Mouse (Mus musculus) mouse embryonic stem cell (cell line): ENCODE data around the gene Fgfr3.

Experiments used
- in situ Hi-C, 2 experiments: fragments of 300-500 bp; cut with MboI; formaldehyde crosslinking; loops; 1 replicate in 1 of 2; 3 replicates in 1 of 2; pipeline ENCODE4 v1.14.3; 2019 to 2020; ENCODE audit warnings: low sequenced_read_pairs in 2 of 2, low pct_unique_long_range_greater_than_20kb in 1 of 2, mixed read lengths in 1 of 2; ENCODE audit not compliant: unreplicated experiment in 1 of 2

Fgfr3 gene

DNA sequence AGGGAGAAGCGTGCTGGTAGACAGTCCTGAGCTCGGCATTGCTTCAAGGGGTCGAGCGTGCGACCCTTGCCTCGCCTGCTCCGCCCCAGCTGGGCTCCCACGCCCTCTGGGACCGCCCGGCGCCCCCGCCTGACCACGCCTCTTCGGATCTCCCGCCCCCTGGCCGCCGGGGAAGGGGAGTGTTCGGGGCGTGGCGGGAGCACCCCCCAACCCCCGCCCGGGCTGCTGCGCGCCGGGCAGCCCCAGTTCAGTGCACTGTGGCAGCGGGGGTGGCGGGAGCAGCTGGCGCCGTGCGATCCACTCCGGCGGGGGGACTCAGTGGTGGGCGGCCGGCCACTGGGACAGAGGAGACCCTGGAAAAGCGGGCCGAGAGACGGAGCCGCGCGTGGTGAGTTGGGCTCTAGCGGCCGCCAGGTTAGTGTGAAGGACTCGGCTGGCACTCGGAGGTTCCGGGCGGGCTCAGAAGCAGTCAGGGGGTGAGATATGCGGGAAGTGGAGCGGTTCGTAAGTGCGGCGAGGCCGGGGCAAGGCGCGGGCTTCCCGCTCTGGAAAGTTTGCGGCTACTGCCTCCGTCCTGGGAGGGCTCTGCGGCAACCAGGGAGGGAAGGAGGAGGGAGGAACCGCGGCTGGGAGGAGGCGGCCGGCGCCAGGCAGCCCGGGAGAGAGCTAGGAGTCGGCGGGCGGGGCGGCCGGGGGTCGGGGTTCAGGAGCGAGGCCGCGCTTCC lies at the start of gene Fgfr3:
Gene Fgfr3 (plus strand): TSS at position 134 of the 725 bp plus-strand sequence.
- in situ Hi-C loops, result loop anchor here in 1 of 2 experiments (25.0 kb wide), 1 partner anchor 1666 kb away; the partner anchor contains the start of gene Hmx1

- in situ Hi-C loops, result no loop called here
Observed at GRCm38 (mm10) chr5:33674439-33674838, 47.0 kb upstream of the Fgfr3 start.

GRCm38 (mm10) chr5:33675964-33676363 lies 45.5 kb upstream of the Fgfr3 start:
- in situ Hi-C loops, result loop anchor here in 1 of 2 experiments (5.0 kb wide), 1 partner anchor 66 kb away; no protein-coding TSS in a partner anchor

DNA sequence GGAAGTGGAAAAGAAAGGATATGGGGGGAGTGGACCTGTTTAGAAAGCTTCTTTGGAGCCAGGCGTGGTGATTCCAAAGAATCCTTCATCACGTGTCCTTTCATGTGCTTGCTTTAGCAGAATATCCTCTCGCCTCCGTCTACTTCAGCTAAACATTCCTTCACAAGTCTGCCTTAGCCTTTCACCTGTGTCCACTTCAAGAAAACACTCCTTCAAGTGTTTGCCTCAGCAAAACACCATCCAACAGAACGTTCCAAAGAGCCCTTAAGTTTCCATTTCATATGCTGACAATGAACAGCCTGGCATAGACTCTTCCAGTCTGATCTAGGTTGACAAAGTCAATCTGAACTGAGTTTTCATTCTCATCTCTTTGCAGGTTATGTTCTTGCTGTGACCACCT lies 43.2 kb upstream of the Fgfr3 start:
- in situ Hi-C loops, result loop anchor here in 1 of 2 experiments (5.0 kb wide), 1 partner anchor 64 kb away; no protein-coding TSS in a partner anchor

GRCm38 (mm10) chr5:33681044-33681443 lies 40.4 kb upstream of the Fgfr3 start:
- in situ Hi-C loops, result no loop called here

- in situ Hi-C loops, result no loop called here
Observed at GRCm38 (mm10) chr5:33681611-33682388, 39.7 kb upstream of the Fgfr3 start.

GRCm38 (mm10) chr5:33682963-33683362 lies 38.5 kb upstream of the Fgfr3 start:
- in situ Hi-C loops, result no loop called here

- in situ Hi-C loops, result no loop called here
Observed at GRCm38 (mm10) chr5:33683897-33684652, 37.4 kb upstream of the Fgfr3 start.

DNA sequence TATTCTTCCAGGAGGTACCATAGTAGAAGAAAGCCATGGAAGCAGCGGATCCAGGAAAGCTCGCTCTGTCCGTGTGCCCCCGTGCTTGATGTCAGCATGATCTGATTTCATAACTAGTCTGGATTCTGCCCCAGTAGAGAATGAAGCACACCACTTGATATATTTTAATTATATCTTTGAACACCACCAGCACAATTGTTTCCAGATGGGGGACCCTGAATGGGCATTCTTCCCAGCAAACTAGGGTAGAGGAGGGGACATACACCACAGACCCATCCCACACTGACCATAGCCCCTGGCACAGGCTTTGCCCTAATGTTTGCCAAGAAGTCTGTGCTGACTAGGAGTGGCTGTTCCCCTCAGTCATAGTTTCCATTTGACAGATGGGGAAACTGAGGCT lies 36.5 kb upstream of the Fgfr3 start:
- in situ Hi-C loops, result no loop called here

DNA sequence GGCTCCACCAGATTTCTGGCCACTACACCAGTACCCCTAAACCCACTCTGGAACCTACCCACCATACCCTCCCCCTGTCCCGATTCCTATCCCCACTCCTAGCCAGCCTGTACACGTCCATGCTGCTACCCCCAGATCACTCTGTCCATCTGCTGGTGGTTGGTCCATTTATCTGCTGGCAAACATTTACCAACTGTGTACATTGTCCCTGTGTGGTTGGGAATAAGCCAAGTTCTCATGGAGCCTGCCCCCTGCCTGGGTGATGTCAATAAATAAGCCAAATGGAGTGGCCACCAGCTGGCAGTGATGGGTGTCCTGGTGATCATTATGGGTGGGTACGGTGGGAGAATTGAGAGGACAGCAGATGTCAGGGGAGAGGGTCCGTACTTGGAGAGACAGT lies 34.3 kb upstream of the Fgfr3 start:
- in situ Hi-C loops, result no loop called here

DNA sequence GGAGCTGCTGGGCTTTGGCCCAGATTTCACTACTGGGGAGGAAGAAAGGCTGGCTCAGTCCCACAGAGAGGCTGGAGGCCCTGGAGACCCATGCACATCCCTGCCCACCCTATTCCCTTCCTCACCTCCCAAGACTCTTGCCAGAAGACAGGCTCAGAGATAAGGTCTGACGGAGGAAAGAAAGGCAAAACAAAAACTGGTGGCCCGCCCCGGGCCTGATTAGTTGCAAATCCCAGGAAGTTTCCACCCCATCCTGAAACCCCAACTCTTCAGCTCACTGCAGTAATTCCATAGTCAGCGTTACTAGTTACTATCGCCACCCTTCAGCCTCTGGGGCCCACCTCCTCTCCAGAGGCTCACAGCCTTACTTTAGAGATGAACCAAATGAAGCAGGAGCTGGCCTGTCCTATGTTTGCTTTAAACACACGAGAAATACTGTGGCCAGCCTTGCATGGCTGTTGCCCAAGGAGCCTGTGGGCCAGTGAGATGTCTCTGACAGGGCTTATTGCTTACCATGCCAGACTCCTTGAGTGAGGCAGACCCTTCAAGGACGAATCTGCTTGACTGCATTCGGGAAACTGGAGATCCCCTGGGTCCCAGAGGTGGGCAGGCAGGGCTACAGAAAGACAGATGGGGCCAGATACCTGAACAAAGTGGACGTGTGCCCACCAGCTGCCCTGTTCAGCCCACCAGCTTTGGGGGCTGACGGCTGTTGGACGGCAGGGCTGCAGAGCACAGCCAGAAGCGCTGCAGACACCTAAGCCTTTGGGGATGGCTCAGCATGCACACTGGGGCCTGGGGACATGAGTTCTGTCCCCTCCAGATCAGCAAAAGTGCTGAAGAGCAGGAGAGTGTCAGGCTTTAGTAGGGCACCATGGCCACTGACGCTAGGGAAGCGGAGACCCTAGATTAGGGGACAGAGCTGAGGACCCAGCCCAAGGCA lies 32.9 kb upstream of the Fgfr3 start:
- in situ Hi-C loops, result no loop called here

GRCm38 (mm10) chr5:33689221-33689844 lies 32.1 kb upstream of the Fgfr3 start:
- in situ Hi-C loops, result no loop called here

DNA sequence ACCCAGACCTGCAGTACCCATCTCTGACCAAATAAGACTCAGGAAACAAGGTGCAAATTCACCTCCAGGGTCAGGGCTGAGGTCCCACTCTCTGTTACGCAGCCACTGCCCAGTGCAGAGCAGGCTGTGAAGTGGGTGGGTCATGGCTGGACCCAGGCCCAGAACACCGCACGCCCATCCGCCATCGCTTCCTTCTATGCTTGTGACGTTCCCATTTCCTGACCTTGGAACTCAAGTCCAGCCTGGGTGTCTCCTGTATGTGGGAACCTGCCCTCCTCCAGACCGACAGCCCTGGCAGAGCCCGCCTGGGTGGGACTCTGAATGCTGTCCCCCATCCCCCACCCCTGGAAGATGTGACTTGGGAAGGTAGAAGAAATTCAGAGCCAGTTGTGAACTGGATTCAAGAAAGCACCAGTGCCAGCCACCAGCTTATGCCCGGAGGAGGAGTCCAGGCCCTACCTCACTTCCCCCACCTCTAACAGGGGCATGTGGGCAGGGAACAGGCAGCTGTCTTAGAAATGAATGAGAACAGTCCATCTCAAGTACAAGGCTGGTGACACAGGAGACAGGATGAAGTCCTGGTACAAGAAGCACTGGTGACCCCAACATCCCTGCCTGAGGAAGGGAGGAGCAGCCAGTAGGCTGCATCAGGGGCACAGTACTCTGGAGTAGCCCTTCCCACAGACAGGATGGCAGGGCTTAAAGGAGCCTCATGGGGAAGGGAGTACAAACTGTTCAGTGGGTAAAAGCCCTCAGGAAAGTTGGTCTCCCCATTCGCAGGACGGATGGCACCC lies 31.4 kb upstream of the Fgfr3 start:
- in situ Hi-C loops, result no loop called here

- in situ Hi-C loops, result no loop called here
Observed at GRCm38 (mm10) chr5:33692393-33692792, 29.1 kb upstream of the Fgfr3 start.

DNA sequence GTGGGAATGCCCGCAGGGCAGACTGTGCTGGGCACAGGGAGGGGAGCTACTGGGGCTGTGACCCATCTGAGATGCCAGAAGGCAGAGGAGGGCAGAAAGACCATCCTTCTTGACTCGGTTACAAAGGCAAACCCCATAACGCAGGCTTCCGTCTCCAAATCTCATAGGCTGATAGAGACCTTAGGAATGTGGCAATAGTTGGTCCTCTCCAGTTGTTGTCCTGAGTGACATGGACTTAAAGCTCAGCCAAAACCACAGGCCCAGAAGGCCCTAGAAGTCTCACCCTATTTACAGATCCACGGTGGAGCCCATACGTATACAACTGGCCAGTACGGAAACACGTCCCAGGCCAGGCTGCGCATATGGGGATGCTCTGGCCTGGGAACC lies 27.0 kb upstream of the Fgfr3 start:
- in situ Hi-C loops, result no loop called here

- in situ Hi-C loops, result no loop called here
Observed at GRCm38 (mm10) chr5:33694848-33695717, 26.4 kb upstream of the Fgfr3 start.
